Mouse (Mus musculus) liver, embryonic 12.5 days (tissue): ENCODE results near the gene Polr2a. TPM values are rescaled to one million over a fixed set of nuclear protein-coding genes. Genes with fewer than 3 reads are reported as not detected.

Experiments used
- ATAC-seq: fragments of 200-750 bp; cut with Nextera tagmentation; 2 replicates; pipeline ENCODE4 v1.8.0; 2017; ENCODE audit warnings: moderate number of reproducible peaks, mild to moderate bottlenecking, moderate library complexity
- H3K27ac ChIP-seq: fragments of 300-500 bp; sonication (generic); 2 replicates; pipeline ENCODE4 v1.5.1; 2016; ENCODE audit warnings: mild to moderate bottlenecking
- H3K27me3 ChIP-seq: fragments of 300-500 bp; sonication (generic); replicated peaks from 2 replicates; pipeline ENCODE4 v1.6.1; 2016; ENCODE audit warnings: mild to moderate bottlenecking, moderate library complexity
- H3K36me3 ChIP-seq: fragments of 300-500 bp; sonication (generic); 2 replicates; pipeline ENCODE4 v1.6.1; 2016; ENCODE audit warnings: mild to moderate bottlenecking, moderate library complexity
- H3K4me1 ChIP-seq: fragments of 300-500 bp; sonication (generic); 2 replicates; pipeline ENCODE4 v1.6.1; 2016
- H3K4me2 ChIP-seq: fragments of 300-500 bp; sonication (generic); 2 replicates; pipeline ENCODE4 v1.6.1; 2016; ENCODE audit warnings: mild to moderate bottlenecking, moderate library complexity
- H3K4me3 ChIP-seq: fragments of 300-500 bp; sonication (generic); 2 replicates; pipeline ENCODE4 v1.5.1; 2016; ENCODE audit warnings: mild to moderate bottlenecking, moderate library complexity
- H3K9ac ChIP-seq: fragments of 300-500 bp; sonication (generic); 2 replicates; pipeline ENCODE4 v1.6.1; 2016; ENCODE audit warnings: mild to moderate bottlenecking, moderate library complexity
- H3K9me3 ChIP-seq: fragments of 300-500 bp; sonication (generic); replicated peaks from 2 replicates; pipeline ENCODE4 v1.6.1; 2016; ENCODE audit warnings: mild to moderate bottlenecking, moderate library complexity
- WGBS: fragments of 180-500 bp; shearing (Covaris S2); methylation state at CpG from one replicate; pipeline ENCODE4 v1.1.7; 2016; ENCODE audit not compliant: insufficient replicate concordance; 5-methylcytosine and 5-hydroxymethylcytosine counted together
- polyA plus RNA-seq: library from polyadenylated mRNA; unstranded; fragments of >200 nt; fragmentation: Nextera tagmentation; extraction: Ambion mirVana; gene quantifications from 2 replicates; pipeline ENCODE4 v1.2.1, GENCODE M21; 2016

Gene Polr2a
- polyA plus RNA-seq, 1 experiment from 2014 or later = 17.4 TPM

- ATAC-seq = no peak
- peaks cover 7% of the 10 kb centered on the region for H3K36me3 ChIP-seq
- H3K27me3 ChIP-seq = no peaks in the 10 kb centered on the region
- peaks cover 8% of the 10 kb centered on the region for H3K4me1 ChIP-seq
- WGBS = 19% methylated on average over 3 of the region's 3 CpGs
- H3K27ac ChIP-seq = no peak overlapping the region
- H3K9me3 ChIP-seq = peaks cover 8% of the 10 kb centered on the region; the same call in 1 of the 2 replicates
- no peak overlapping the region for H3K9ac ChIP-seq
- H3K4me3 ChIP-seq = no peak overlapping the region
- H3K4me2 ChIP-seq = no peak overlapping the region
Measured at GRCm38 (mm10) chr11:69729063-69729462, 29.4 kb downstream of the Polr2a start.

GRCm38 (mm10) chr11:69725951-69726350, 32.5 kb downstream of the Polr2a start:
- no peak for ATAC-seq
- WGBS = 38% methylated on average over 5 of the region's 5 CpGs

GRCm38 (mm10) chr11:69723074-69723473, 35.4 kb downstream of the Polr2a start:
- no peak for ATAC-seq

More at GRCm38 (mm10) chr11:69725951-69726350, 32.5 kb downstream of the Polr2a start:
- no peaks in the 10 kb centered on the region for H3K27me3 ChIP-seq
- no peak overlapping the region for H3K9ac ChIP-seq
- H3K4me1 ChIP-seq = peaks cover 16% of the 10 kb centered on the region
- no peak overlapping the region for H3K4me3 ChIP-seq
- peaks cover 8% of the 10 kb centered on the region; the same call in 1 of the 2 replicates for H3K9me3 ChIP-seq
- H3K4me2 ChIP-seq = no peak overlapping the region
- no peak overlapping the region for H3K27ac ChIP-seq
- H3K36me3 ChIP-seq = no peaks in the 10 kb centered on the region

GRCm38 (mm10) chr11:69720852-69721251, 37.6 kb downstream of the Polr2a start:
- no peak for ATAC-seq
- no peak overlapping the region for H3K4me2 ChIP-seq
- H3K4me1 ChIP-seq = peaks cover 46% of the 10 kb centered on the region
- H3K27me3 ChIP-seq = no peaks in the 10 kb centered on the region
- H3K9ac ChIP-seq = no peak overlapping the region
- no peak overlapping the region for H3K4me3 ChIP-seq
- no peak overlapping the region for H3K27ac ChIP-seq
- H3K9me3 ChIP-seq = peaks cover 8% of the 10 kb centered on the region; the same call in 1 of the 2 replicates
- WGBS = 76% methylated on average over 6 of the region's 6 CpGs
- H3K36me3 ChIP-seq = no peaks in the 10 kb centered on the region

More at GRCm38 (mm10) chr11:69723074-69723473, 35.4 kb downstream of the Polr2a start:
- Histone ChIP-seq H3K4me1 (peaks cover 32% of the 10 kb centered on the region), H3K27ac (no peak overlapping the region), H3K4me3 (no peak overlapping the region), H3K9me3 (peaks cover 8% of the 10 kb centered on the region; the same call in 1 of the 2 replicates), H3K27me3 (no peaks in the 10 kb centered on the region), H3K4me2 (no peak overlapping the region), H3K36me3 (no peaks in the 10 kb centered on the region), H3K9ac (no peak overlapping the region)
- 39% methylated on average over 2 of the region's 2 CpGs for WGBS

- Histone ChIP-seq H3K27me3 (no peaks in the 10 kb centered on the region), H3K36me3 (no peaks in the 10 kb centered on the region), H3K9ac (peak overlapping the region; percentile 66; the same call in 1 of the 2 replicates), H3K4me3 (no peak overlapping the region), H3K27ac (peak overlapping the region; percentile 78), H3K4me2 (no peak overlapping the region), H3K4me1 (peaks cover 50% of the 10 kb centered on the region), H3K9me3 (0 out of 2 replicates have a peak, but pooled peaks cover 4% of the 10 kb centered on the region)
- WGBS = 65% methylated on average over 6 of the region's 6 CpGs
- no peak for ATAC-seq
Measured at GRCm38 (mm10) chr11:69719423-69719822, 39.0 kb downstream of the Polr2a start.

- H3K9ac ChIP-seq = peak overlapping the region; percentile 66
- H3K27me3 ChIP-seq = no peaks in the 10 kb centered on the region
- H3K4me3 ChIP-seq = peak overlapping the region; percentile 30
- peak overlapping the region; percentile 68 for H3K4me2 ChIP-seq
- peak overlapping the region; percentile 78 for H3K27ac ChIP-seq
- H3K4me1 ChIP-seq = peaks cover 50% of the 10 kb centered on the region
- H3K9me3 ChIP-seq = no peaks in the 10 kb centered on the region
- no peaks in the 10 kb centered on the region for H3K36me3 ChIP-seq
- 14% methylated on average over 15 of the region's 15 CpGs for WGBS
- peak; percentile 94 for ATAC-seq
Measured at GRCm38 (mm10) chr11:69718661-69719060, 39.8 kb downstream of the Polr2a start.

- H3K27me3 ChIP-seq = no peaks in the 10 kb centered on the region
- no peak overlapping the region for H3K9ac ChIP-seq
- H3K4me3 ChIP-seq = no peak overlapping the region
- H3K36me3 ChIP-seq = no peaks in the 10 kb centered on the region
- 60% methylated on average over 4 of the region's 4 CpGs for WGBS
- no peaks in the 10 kb centered on the region for H3K9me3 ChIP-seq
- 0 out of 2 replicates have a peak, but pooled peaks have one; percentile 9 for ATAC-seq
- 0 out of 2 replicates have a peak overlapping the region, but pooled peaks have one; percentile 33 for H3K27ac ChIP-seq
- H3K4me1 ChIP-seq = peaks cover 42% of the 10 kb centered on the region
- H3K4me2 ChIP-seq = no peak overlapping the region
Measured at GRCm38 (mm10) chr11:69716953-69717352, 41.5 kb downstream of the Polr2a start.

GRCm38 (mm10) chr11:69715929-69716328, 42.5 kb downstream of the Polr2a start:
- Histone ChIP-seq H3K4me2 (no peak overlapping the region), H3K4me1 (peaks cover 47% of the 10 kb centered on the region), H3K36me3 (no peaks in the 10 kb centered on the region), H3K27me3 (no peaks in the 10 kb centered on the region), H3K27ac (0 out of 2 replicates have a peak overlapping the region, but pooled peaks have one; percentile 20), H3K9me3 (no peaks in the 10 kb centered on the region), H3K4me3 (no peak overlapping the region), H3K9ac (no peak overlapping the region)
- no peak for ATAC-seq
- WGBS = 32% methylated on average over 5 of the region's 5 CpGs

- peaks cover 51% of the 10 kb centered on the region for H3K4me1 ChIP-seq
- no peak for ATAC-seq
- no peaks in the 10 kb centered on the region for H3K27me3 ChIP-seq
- no peak overlapping the region for H3K4me2 ChIP-seq
- WGBS = 54% methylated on average over 9 of the region's 9 CpGs
- no peak overlapping the region for H3K4me3 ChIP-seq
- peak overlapping the region; percentile 13; the same call in 1 of the 2 replicates for H3K27ac ChIP-seq
- no peaks in the 10 kb centered on the region for H3K36me3 ChIP-seq
- no peaks in the 10 kb centered on the region for H3K9me3 ChIP-seq
- no peak overlapping the region for H3K9ac ChIP-seq
Measured at GRCm38 (mm10) chr11:69715482-69715881, 43.0 kb downstream of the Polr2a start.

- no peaks in the 10 kb centered on the region for H3K27me3 ChIP-seq
- no peak overlapping the region for H3K9ac ChIP-seq
- no peak overlapping the region for H3K4me2 ChIP-seq
- ATAC-seq = no peak
- H3K36me3 ChIP-seq = no peaks in the 10 kb centered on the region
- peaks cover 58% of the 10 kb centered on the region for H3K4me1 ChIP-seq
- H3K27ac ChIP-seq = no peak overlapping the region; the same call in 1 of the 2 replicates
- 71% methylated on average over 18 of the region's 18 CpGs for WGBS
- H3K4me3 ChIP-seq = no peak overlapping the region
- H3K9me3 ChIP-seq = no peaks in the 10 kb centered on the region
Measured at GRCm38 (mm10) chr11:69714636-69715329, 43.7 kb downstream of the Polr2a start.

- no peaks in the 10 kb centered on the region for H3K9me3 ChIP-seq
- H3K9ac ChIP-seq = no peak overlapping the region
- 80% methylated on average over 20 of the region's 20 CpGs for WGBS
- no peaks in the 10 kb centered on the region for H3K36me3 ChIP-seq
- no peak overlapping the region for H3K4me2 ChIP-seq
- H3K4me1 ChIP-seq = peaks cover 50% of the 10 kb centered on the region
- no peaks in the 10 kb centered on the region for H3K27me3 ChIP-seq
- ATAC-seq = no peak
- no peak overlapping the region for H3K27ac ChIP-seq
- H3K4me3 ChIP-seq = no peak overlapping the region
Measured at GRCm38 (mm10) chr11:69712954-69713672, 45.3 kb downstream of the Polr2a start.

GRCm38 (mm10) chr11:69711082-69711481, 47.4 kb downstream of the Polr2a start:
- Histone ChIP-seq H3K9ac (peak overlapping the region; percentile 22; the same call in 1 of the 2 replicates), H3K4me2 (no peak overlapping the region), H3K36me3 (no peaks in the 10 kb centered on the region), H3K4me3 (no peak overlapping the region), H3K4me1 (peaks cover 40% of the 10 kb centered on the region), H3K27me3 (no peaks in the 10 kb centered on the region), H3K9me3 (no peaks in the 10 kb centered on the region), H3K27ac (0 out of 2 replicates have a peak overlapping the region, but pooled peaks have one; percentile 15)
- ATAC-seq = no peak
- 62% methylated on average over 2 of the region's 2 CpGs for WGBS
